Mouse (Mus musculus): ENCODE results near the gene Mrrf. TPM values are rescaled to one million over a fixed set of nuclear protein-coding genes. Genes with fewer than 3 reads are reported as not detected.

Gene Mrrf
- 30.4 and 42.3 TPM in 2 replicates for polyA plus RNA-seq (2014; fragmentation: Nextera tagmentation; extraction: Ambion mirVana)

- Histone ChIP-seq H3K27ac (ENCODE audit: low read depth) (peak within 1 kb of the TSS; percentile 92), H3K9me3 (ENCODE audit: low read depth, low read length) (no peaks in the 10 kb centered on the region), H3K4me3 (ENCODE audit: low read depth, low read length) (peak within 1 kb of the TSS; percentile 78), H3K36me3 (ENCODE audit: insufficient read depth) (peaks cover 28% of the 10 kb centered on the region), H3K4me2 (peak within 1 kb of the TSS; percentile 86), H3K9ac (peak within 1 kb of the TSS; percentile 82), H3K4me1 (ENCODE audit: insufficient read depth) (peaks cover 7% of the 10 kb centered on the region; the same call in 1 of the 2 replicates), H3K27me3 (ENCODE audit: insufficient read depth, low read length) (no peaks in the 10 kb centered on the region)
- TF ChIP-seq CTCF (IDR thresholded peaks at IDR 0.05; ENCODE audit: low read depth): no peak
- peak; percentile 95 for DNase-seq
- under 1% methylated on average over 50 of the region's 50 CpGs for WGBS
- peak; percentile 98 for ATAC-seq (ENCODE audit: insufficient read depth)
Measured at GRCm38 (mm10) chr2:36136300-36136941, at the start of gene Mrrf, which contains the start of gene Rbm18. TSS of gene Mrrf (plus strand) at chr2:36136389. TSS of gene Rbm18 (minus strand) at chr2:36136773.

GRCm38 (mm10) chr2:36089190-36089589, 47.0 kb upstream of the Mrrf start:
- H3K9me3 ChIP-seq (ENCODE audit: low read depth, low read length): no peaks in the 10 kb centered on the region
- TF ChIP-seq CTCF (IDR thresholded peaks at IDR 0.05; ENCODE audit: low read depth): no peak
- no peaks in the 10 kb centered on the region for H3K36me3 ChIP-seq (ENCODE audit: insufficient read depth)
- H3K4me1 ChIP-seq (ENCODE audit: insufficient read depth): 0 out of 2 replicates have a peak, but pooled peaks cover 4% of the 10 kb centered on the region
- ATAC-seq (ENCODE audit: insufficient read depth) (no peak), DNase-seq (no peak)
- no peak overlapping the region for H3K4me2 ChIP-seq
- 58% methylated on average over 3 of the region's 3 CpGs for WGBS
- H3K4me3 ChIP-seq (ENCODE audit: low read depth, low read length): no peak overlapping the region
- H3K27ac ChIP-seq (ENCODE audit: low read depth): no peak overlapping the region
- no peak overlapping the region for H3K9ac ChIP-seq
- peaks cover 70% of the 10 kb centered on the region for H3K27me3 ChIP-seq (ENCODE audit: insufficient read depth, low read length)

- H3K4me1 ChIP-seq (ENCODE audit: insufficient read depth): 0 out of 2 replicates have a peak, but pooled peaks cover 4% of the 10 kb centered on the region
- peak overlapping the region; percentile 41 for H3K4me3 ChIP-seq (ENCODE audit: low read depth, low read length)
- DNase-seq (peak; percentile 89), ATAC-seq (ENCODE audit: insufficient read depth) (peak; percentile 85)
- no peaks in the 10 kb centered on the region for H3K9me3 ChIP-seq (ENCODE audit: low read depth, low read length)
- peak overlapping the region; percentile 73 for H3K4me2 ChIP-seq
- 4% methylated on average over 70 of the region's 70 CpGs for WGBS
- H3K27me3 ChIP-seq (ENCODE audit: insufficient read depth, low read length): peaks cover 89% of the 10 kb centered on the region
- no peak overlapping the region for H3K27ac ChIP-seq (ENCODE audit: low read depth)
- no peaks in the 10 kb centered on the region for H3K36me3 ChIP-seq (ENCODE audit: insufficient read depth)
- H3K9ac ChIP-seq: 0 out of 2 replicates have a peak overlapping the region, but pooled peaks have one; percentile 25
- no peak for TF ChIP-seq CTCF (IDR thresholded peaks at IDR 0.05; ENCODE audit: low read depth)
Measured at GRCm38 (mm10) chr2:36090853-36091741, 45.1 kb upstream of the Mrrf start.

GRCm38 (mm10) chr2:36092748-36093147, 43.4 kb upstream of the Mrrf start:
- TF ChIP-seq CTCF (IDR thresholded peaks at IDR 0.05; ENCODE audit: low read depth): no peak
- Histone ChIP-seq H3K36me3 (ENCODE audit: insufficient read depth) (no peaks in the 10 kb centered on the region), H3K27ac (ENCODE audit: low read depth) (no peak overlapping the region), H3K4me3 (ENCODE audit: low read depth, low read length) (no peak overlapping the region), H3K4me1 (ENCODE audit: insufficient read depth) (peaks cover 4% of the 10 kb centered on the region; the same call in 1 of the 2 replicates), H3K9ac (no peak overlapping the region), H3K9me3 (ENCODE audit: low read depth, low read length) (no peaks in the 10 kb centered on the region), H3K27me3 (ENCODE audit: insufficient read depth, low read length) (peaks cover 96% of the 10 kb centered on the region), H3K4me2 (no peak overlapping the region)
- ATAC-seq (ENCODE audit: insufficient read depth): no peak
- 18% methylated on average over 4 of the region's 4 CpGs for WGBS
- peak; percentile 65 for DNase-seq

GRCm38 (mm10) chr2:36093301-36093700, 42.9 kb upstream of the Mrrf start:
- TF ChIP-seq CTCF (IDR thresholded peaks at IDR 0.05; ENCODE audit: low read depth): no peak
- H3K9me3 ChIP-seq (ENCODE audit: low read depth, low read length): no peaks in the 10 kb centered on the region
- H3K27me3 ChIP-seq (ENCODE audit: insufficient read depth, low read length): peaks cover 97% of the 10 kb centered on the region
- H3K27ac ChIP-seq (ENCODE audit: low read depth): no peak overlapping the region
- DNase-seq: no peak
- ATAC-seq (ENCODE audit: insufficient read depth): no peak
- H3K4me3 ChIP-seq (ENCODE audit: low read depth, low read length): no peak overlapping the region
- peaks cover 4% of the 10 kb centered on the region; the same call in 1 of the 2 replicates for H3K4me1 ChIP-seq (ENCODE audit: insufficient read depth)
- H3K36me3 ChIP-seq (ENCODE audit: insufficient read depth): no peaks in the 10 kb centered on the region
- H3K4me2 ChIP-seq: no peak overlapping the region
- 28% methylated on average over 7 of the region's 7 CpGs for WGBS
- no peak overlapping the region for H3K9ac ChIP-seq

GRCm38 (mm10) chr2:36093914-36094475, 42.2 kb upstream of the Mrrf start:
- no peak for ATAC-seq (ENCODE audit: insufficient read depth)
- WGBS: 13% methylated on average over 31 of the region's 31 CpGs

More at GRCm38 (mm10) chr2:36093914-36094475, 42.2 kb upstream of the Mrrf start:
- Histone ChIP-seq H3K9me3 (ENCODE audit: low read depth, low read length) (no peaks in the 10 kb centered on the region), H3K27me3 (ENCODE audit: insufficient read depth, low read length) (peaks cover 99% of the 10 kb centered on the region), H3K9ac (no peak overlapping the region), H3K4me1 (ENCODE audit: insufficient read depth) (peaks cover 4% of the 10 kb centered on the region; the same call in 1 of the 2 replicates), H3K27ac (ENCODE audit: low read depth) (no peak overlapping the region), H3K36me3 (ENCODE audit: insufficient read depth) (no peaks in the 10 kb centered on the region), H3K4me2 (peak overlapping the region; percentile 25; the same call in 1 of the 2 replicates), H3K4me3 (ENCODE audit: low read depth, low read length) (no peak overlapping the region)
- DNase-seq: no peak
- TF ChIP-seq CTCF (IDR thresholded peaks at IDR 0.05; ENCODE audit: low read depth): no peak
